ENCODE assay signal across 8 mouse cellular contexts in the genomic region with DNA sequence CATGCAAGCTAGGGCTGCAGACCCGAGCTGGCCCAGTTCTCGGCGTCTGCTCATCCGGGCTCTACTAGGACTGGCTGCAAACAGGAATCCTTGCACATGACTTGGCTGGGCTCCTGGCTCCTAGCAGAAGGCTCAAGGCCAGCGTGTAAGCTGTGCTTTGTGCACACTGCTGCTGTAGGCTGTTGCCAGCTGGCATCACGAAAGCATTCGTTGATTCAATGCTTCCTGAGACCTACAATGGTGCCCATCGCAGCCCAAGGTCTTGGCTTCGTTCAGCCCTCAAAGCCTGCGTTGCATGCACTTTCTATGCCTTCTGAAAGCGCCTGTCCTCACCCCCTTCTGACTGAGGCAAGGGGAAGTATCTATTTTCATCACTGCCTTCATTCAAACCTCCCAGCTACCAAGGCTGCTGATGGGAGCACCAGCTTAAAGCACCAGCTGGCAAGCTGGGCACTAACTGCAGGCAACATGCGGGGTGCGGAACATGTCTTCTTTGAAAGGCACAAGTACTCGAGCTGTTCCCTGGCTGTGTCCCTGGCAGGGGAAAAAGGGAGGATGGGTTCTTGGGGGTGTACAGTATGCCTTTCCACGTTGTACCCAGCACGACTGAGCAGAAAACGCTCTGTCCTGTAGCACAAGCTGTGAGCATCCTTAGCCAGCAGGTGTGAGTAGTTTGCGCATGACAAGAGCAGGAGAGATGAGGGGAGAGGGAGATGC. TPM values are rescaled to one million over a fixed set of nuclear protein-coding genes. Genes with fewer than 3 reads are reported as not detected.
DNase-seq lines count a peak whose midpoint lies in the region; ATAC-seq and TF ChIP-seq lines count a peak whose summit lies in the region.

No protein-coding gene starts in this region.

- H3K9me3 ChIP-seq in E14TG2a.4 (ENCODE audit: low read length) = no peaks in the 10 kb centered on the region
- no peaks in the 10 kb centered on the region for H3K9me3 ChIP-seq in hindbrain, embryonic 10.5 days
- no peaks in the 10 kb centered on the region for H3K9me3 ChIP-seq in lung, embryonic 14.5 days (ENCODE audit: low read depth, low read length)

- peak overlapping the region; percentile 85 for H3K27ac ChIP-seq in hindbrain, embryonic 10.5 days
- H3K27ac ChIP-seq in lung, embryonic 14.5 days (ENCODE audit: low read depth) = peak overlapping the region; percentile 19

- H3K4me1 ChIP-seq in E14TG2a.4 (replicated peaks; ENCODE audit: low read depth, low read length) = peaks cover 56% of the 10 kb centered on the region
- peaks cover 30% of the 10 kb centered on the region for H3K4me1 ChIP-seq in hindbrain, embryonic 10.5 days (replicated peaks)
- peaks cover 3% of the 10 kb centered on the region; the same call in 1 of the 2 replicates for H3K4me1 ChIP-seq in lung, embryonic 14.5 days (ENCODE audit: insufficient read depth)

- peak; percentile 86 for DNase-seq in cerebellum, adult 11 months
- peak; percentile 89 to 90 for DNase-seq in frontal cortex, adult 2 months (ENCODE audit: extremely low spot score in 1 of 2, low spot score in 1 of 2)
- no peak for DNase-seq in hindbrain, embryonic 10.5 days (ENCODE audit: low spot score)
- peak; percentile 87 for DNase-seq in layer of hippocampus, adult 9-10 months (ENCODE audit: low spot score)
- DNase-seq in lung, embryonic 14.5 days = peak; percentile 74
- DNase-seq in right cerebral cortex, postnatal 10 days (ENCODE audit: low spot score in 2 of 2) = peak; percentile 95 to 97
- no peak for DNase-seq in thymus, postnatal 10 days (ENCODE audit: low spot score in 2 of 2)

- no peak for TF ChIP-seq CTCF in E14TG2a.4 (conservative IDR thresholded peaks at IDR 0.05; ENCODE audit: low read length)
- no peak for TF ChIP-seq CTCF in lung, embryonic 14.5 days (IDR thresholded peaks at IDR 0.05; ENCODE audit: low read depth)

- H3K36me3 ChIP-seq in E14TG2a.4 (ENCODE audit: insufficient read depth, low read length) = peaks cover 45% of the 10 kb centered on the region
- peaks cover 48% of the 10 kb centered on the region for H3K36me3 ChIP-seq in hindbrain, embryonic 10.5 days
- H3K36me3 ChIP-seq in lung, embryonic 14.5 days (ENCODE audit: insufficient read depth) = peaks cover 35% of the 10 kb centered on the region

- H3K4me3 ChIP-seq in E14TG2a.4 (replicated peaks; ENCODE audit: low read length) = peak overlapping the region; percentile 90
- peak overlapping the region; percentile 72 for H3K4me3 ChIP-seq in hindbrain, embryonic 10.5 days
- H3K4me3 ChIP-seq in lung, embryonic 14.5 days (ENCODE audit: low read depth, low read length) = peak overlapping the region; percentile 84

- 72% methylated on average over 18 of the region's 18 CpGs for WGBS in hindbrain, embryonic 10.5 days
- 59% methylated on average over 18 of the region's 18 CpGs for WGBS in lung, embryonic 14.5 days

- peak overlapping the region; percentile 91 for H3K4me2 ChIP-seq in lung, embryonic 14.5 days

- peak; percentile 73 for ATAC-seq in lung, embryonic 14.5 days (ENCODE audit: insufficient read depth)

- H3K27me3 ChIP-seq in E14TG2a.4 (ENCODE audit: insufficient read depth, low read length) = no peaks in the 10 kb centered on the region
- H3K27me3 ChIP-seq in hindbrain, embryonic 10.5 days (ENCODE audit: insufficient read depth, poor library complexity, severe bottlenecking) = no peaks in the 10 kb centered on the region
- no peaks in the 10 kb centered on the region for H3K27me3 ChIP-seq in lung, embryonic 14.5 days (ENCODE audit: insufficient read depth, low read length)

- peak overlapping the region; percentile 73 for H3K9ac ChIP-seq in lung, embryonic 14.5 days

RNA-seq across cellular contexts. Expression of gene Slc35c2, which starts 0.8 kb away (rescaled TPM):
- polyA plus RNA-seq in frontal cortex, adult 2 months (2012; rRNA removed) = 58.6 and 62.5 TPM in 2 replicates
- 68.3 and 73.0 TPM in 2 replicates for polyA plus RNA-seq in hindbrain, embryonic 10.5 days (2016; fragmentation: Nextera tagmentation; extraction: Ambion mirVana)
- 51.9 and 52.3 TPM in 2 replicates for polyA plus RNA-seq in lung, embryonic 14.5 days (2014; fragmentation: Nextera tagmentation; extraction: Ambion mirVana)

RNA-seq across cellular contexts. Expression of gene Elmo2, which starts 37.8 kb away (rescaled TPM):
- 185 TPM in 2 replicates for polyA plus RNA-seq in frontal cortex, adult 2 months (2012; rRNA removed)
- polyA plus RNA-seq in hindbrain, embryonic 10.5 days (2016; fragmentation: Nextera tagmentation; extraction: Ambion mirVana) = 90.0 and 94.6 TPM in 2 replicates
- polyA plus RNA-seq in lung, embryonic 14.5 days (2014; fragmentation: Nextera tagmentation; extraction: Ambion mirVana) = 79.2 and 82.2 TPM in 2 replicates

RNA-seq across cellular contexts. Expression of gene Cdh22, which starts 53.8 kb away (rescaled TPM):
- polyA plus RNA-seq in frontal cortex, adult 2 months (2012; rRNA removed) = 33.3 and 38.6 TPM in 2 replicates
- 4.4 and 8.7 TPM in 2 replicates for polyA plus RNA-seq in hindbrain, embryonic 10.5 days (2016; fragmentation: Nextera tagmentation; extraction: Ambion mirVana)
- polyA plus RNA-seq in lung, embryonic 14.5 days (2014; fragmentation: Nextera tagmentation; extraction: Ambion mirVana) = 0.72 and 1.5 TPM in 2 replicates

Comparison
In these comparisons a context has a peak if more than half of its experiments do, and no peak if none do; other contexts are left out.
1. DNase-seq: peak in cerebellum, adult 11 months (single experiment), frontal cortex, adult 2 months (2 of 2), layer of hippocampus, adult 9-10 months (single experiment), lung, embryonic 14.5 days (single experiment) and right cerebral cortex, postnatal 10 days (2 of 2); none in hindbrain, embryonic 10.5 days (single experiment) and thymus, postnatal 10 days (0 of 2).
2. Peak in every context shown above with its lines, with median percentiles within 50 percentile points of each other: H3K4me3 ChIP-seq.